Mouse (Mus musculus) bone marrow, adult 2 months (tissue): ENCODE measurements at regions not wholly inside any gene's neighbourhood (a gene's known extent, or its start where the extent isn't known, plus 50 kb on each side); places are given as distances from the start of the nearest gene placed in this dataset.

Experiments used
- CTCF ChIP-seq: fragments of 200-500 bp; IDR thresholded peaks from 2 replicates; pipeline ENCODE4 v1.5.1; 2011; ENCODE audit warnings: low read length, control low read depth; ENCODE audit not compliant: control insufficient read depth, insufficient read depth
- POLR2A ChIP-seq: fragments of 200-500 bp; IDR thresholded peaks from 2 replicates; pipeline ENCODE4 v1.6.1; 2011; ENCODE audit warnings: low read depth, mild to moderate bottlenecking, control low read depth, low read length, borderline replicate concordance; ENCODE audit not compliant: control insufficient read depth

- TF ChIP-seq CTCF, result peak; percentile 60
- no peak for TF ChIP-seq POLR2A
Observed at GRCm38 (mm10) chr9:113441770-113442411, 266.2 kb downstream of the Pdcd6ip start.
